Mouse (Mus musculus) intestine, postnatal 0 days (tissue): ENCODE data around the gene Dedd. TPM values are rescaled to one million over a fixed set of nuclear protein-coding genes. Genes with fewer than 3 reads are reported as not detected.
A peak's percentile ranks its signal among the peaks of the same experiment; 100 is the strongest.

ENCODE experiments used
- ATAC-seq: fragments of 200-750 bp; cut with Nextera tagmentation; 2 replicates; pipeline ENCODE4 v1.8.0; 2017; ENCODE audit warnings: mild to moderate bottlenecking, moderate TSS enrichment, moderate library complexity
- H3K27ac ChIP-seq: fragments of 300-500 bp; sonication (generic); 2 replicates; pipeline ENCODE4 v1.5.1; 2014; ENCODE audit warnings: mild to moderate bottlenecking, low read depth, low read length, moderate library complexity
- H3K27me3 ChIP-seq: fragments of 300-500 bp; sonication (generic); replicated peaks from 2 replicates; pipeline ENCODE4 v1.6.1; 2014; ENCODE audit warnings: low read length, mixed read lengths; ENCODE audit not compliant: control insufficient read depth, insufficient read depth
- H3K36me3 ChIP-seq: fragments of 300-500 bp; sonication (generic); 2 replicates; pipeline ENCODE4 v1.6.1; 2014; ENCODE audit warnings: mild to moderate bottlenecking, moderate library complexity; ENCODE audit not compliant: control insufficient read depth, insufficient read depth
- H3K4me1 ChIP-seq: fragments of 300-500 bp; sonication (generic); replicated peaks from 2 replicates; pipeline ENCODE4 v1.6.1; 2014; ENCODE audit warnings: antibody characterized with exemption, low read length, mixed read lengths; ENCODE audit not compliant: control insufficient read depth, insufficient read depth
- H3K4me2 ChIP-seq: fragments of 300-500 bp; sonication (generic); replicated peaks from 2 replicates; pipeline ENCODE4 v1.6.1; 2014; ENCODE audit warnings: low read depth, mild to moderate bottlenecking, moderate library complexity
- H3K4me3 ChIP-seq: fragments of 300-500 bp; sonication (generic); 2 replicates; pipeline ENCODE4 v1.5.1; 2014; ENCODE audit warnings: low read depth, low read length
- H3K9ac ChIP-seq: fragments of 300-500 bp; sonication (generic); 2 replicates; pipeline ENCODE4 v1.6.1; 2014; ENCODE audit warnings: mild to moderate bottlenecking, low read depth, low read length
- H3K9me3 ChIP-seq: fragments of 300-500 bp; sonication (generic); 2 replicates; pipeline ENCODE4 v1.6.1; 2016; ENCODE audit warnings: mixed run types; ENCODE audit not compliant: control insufficient read depth
- CTCF ChIP-seq: sonication (generic); IDR thresholded peaks from 2 replicates; pipeline ENCODE4 v1.5.1; 2016; ENCODE audit warnings: low read depth, mild to moderate bottlenecking, control low read depth, antibody characterized with exemption, moderate library complexity
- WGBS: fragments of 180-500 bp; shearing (Covaris S2); extraction: QIAGEN DNeasy Blood & Tissue Kit; methylation state at CpG from one replicate; pipeline ENCODE4 v1.1.7; 2014; 5-methylcytosine and 5-hydroxymethylcytosine counted together
- polyA plus RNA-seq: library from polyadenylated mRNA; unstranded; fragments of >200 nt; fragmentation: Nextera tagmentation; extraction: Ambion mirVana; gene quantifications from 2 replicates; pipeline ENCODE4 v1.2.1, GENCODE M21; 2015

Gene Dedd
- polyA plus RNA-seq, 1 experiment from 2014 or later: 28.1 TPM

GRCm38 (mm10) chr1:171385171-171385570 is 56.2 kb downstream of the Dedd start:
- H3K9me3 ChIP-seq: no peaks in the 10 kb centered on the region
- TF ChIP-seq CTCF: peak; percentile 46; the same call in 1 of the 2 replicates
- no peak overlapping the region for H3K27ac ChIP-seq
- 0 out of 2 replicates have a peak, but pooled peaks cover under 1% of the 10 kb centered on the region for H3K4me1 ChIP-seq
- H3K4me3 ChIP-seq: no peak overlapping the region
- H3K4me2 ChIP-seq: no peak overlapping the region
- ATAC-seq: no peak
- 69% methylated on average over 9 of the region's 9 CpGs for WGBS
- no peaks in the 10 kb centered on the region for H3K36me3 ChIP-seq
- peaks cover 5% of the 10 kb centered on the region; the same call in 1 of the 2 replicates for H3K27me3 ChIP-seq
- no peak overlapping the region for H3K9ac ChIP-seq

GRCm38 (mm10) chr1:171387099-171387498 is 58.2 kb downstream of the Dedd start:
- ATAC-seq: no peak

GRCm38 (mm10) chr1:171388376-171389102 is 59.6 kb downstream of the Dedd start, which contains the start of gene Arhgap30:
Gene Arhgap30, plus strand, starts transcription at chr1:171388954.
- H3K4me3 ChIP-seq: no peak within 1 kb of the TSS
- no peak within 1 kb of the TSS for H3K27ac ChIP-seq
- H3K4me2 ChIP-seq: no peak within 1 kb of the TSS
- H3K9ac ChIP-seq: no peak within 1 kb of the TSS
- H3K9me3 ChIP-seq: no peaks in the 10 kb centered on the region
- 76% methylated on average over 15 of the region's 15 CpGs for WGBS
- H3K36me3 ChIP-seq: no peaks in the 10 kb centered on the region
- no peaks in the 10 kb centered on the region for H3K4me1 ChIP-seq
- no peak for TF ChIP-seq CTCF
- no peak for ATAC-seq
- no peaks in the 10 kb centered on the region for H3K27me3 ChIP-seq

More at GRCm38 (mm10) chr1:171387099-171387498, 58.2 kb downstream of the Dedd start:
- peak; percentile 64 for TF ChIP-seq CTCF
- H3K9ac ChIP-seq: no peak overlapping the region
- no peaks in the 10 kb centered on the region for H3K9me3 ChIP-seq
- no peaks in the 10 kb centered on the region for H3K4me1 ChIP-seq
- H3K4me3 ChIP-seq: no peak overlapping the region
- no peaks in the 10 kb centered on the region for H3K36me3 ChIP-seq
- H3K27ac ChIP-seq: no peak overlapping the region
- H3K27me3 ChIP-seq: no peaks in the 10 kb centered on the region
- 42% methylated on average over 6 of the region's 6 CpGs for WGBS
- H3K4me2 ChIP-seq: no peak overlapping the region

DNA sequence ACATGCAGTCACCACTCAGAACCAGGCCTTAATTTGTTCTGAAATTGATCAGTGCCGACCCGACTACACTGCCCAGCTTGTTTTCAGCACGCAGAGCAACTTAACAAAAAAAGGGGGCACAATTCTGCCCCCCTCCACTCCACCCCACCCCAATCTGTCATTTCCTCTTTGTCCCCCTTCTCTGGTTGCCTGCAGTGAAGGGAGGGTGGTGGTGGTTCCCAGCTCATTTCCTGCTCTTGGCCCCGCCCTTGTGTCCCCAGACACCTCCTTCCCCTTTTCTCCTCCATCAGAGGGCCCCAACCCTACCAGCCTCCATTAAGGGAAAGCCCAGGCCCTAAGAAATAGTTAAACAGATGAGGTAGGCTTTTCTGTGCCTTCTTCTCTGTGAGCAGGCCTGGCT is 61.2 kb downstream of the Dedd start:
- H3K27ac ChIP-seq: no peak overlapping the region; the same call in 1 of the 2 replicates
- H3K27me3 ChIP-seq: no peaks in the 10 kb centered on the region
- no peak overlapping the region for H3K9ac ChIP-seq
- H3K4me2 ChIP-seq: no peak overlapping the region
- ATAC-seq: 0 out of 2 replicates have a peak, but pooled peaks have one; percentile 42
- 58% methylated on average over 4 of the region's 4 CpGs for WGBS
- no peaks in the 10 kb centered on the region for H3K4me1 ChIP-seq
- no peak overlapping the region for H3K4me3 ChIP-seq
- no peak for TF ChIP-seq CTCF
- no peaks in the 10 kb centered on the region for H3K36me3 ChIP-seq
- H3K9me3 ChIP-seq: no peaks in the 10 kb centered on the region

Other genes with a start within 250 kb of the Dedd start
- gene Cfap126, start 215.2 kb upstream of the Dedd start, polyA plus RNA-seq: 1.9 and 2.9 TPM in 2 replicates
- gene Sdhc, start 178.5 kb upstream of the Dedd start, polyA plus RNA-seq: 439 and 453 TPM in 2 replicates
- 0.80 and 1.1 TPM in 2 replicates for gene Mpz, start 178.4 kb upstream of the Dedd start, polyA plus RNA-seq
- gene Pcp4l1, start 132.9 kb upstream of the Dedd start, polyA plus RNA-seq: 29.1 and 29.9 TPM in 2 replicates
- 30.9 and 38.9 TPM in 2 replicates for gene Nr1i3, start 115.2 kb upstream of the Dedd start, polyA plus RNA-seq
- gene Tomm40l, start 106.6 kb upstream of the Dedd start, polyA plus RNA-seq: 14.7 and 16.5 TPM in 2 replicates
- 9.2 and 14.1 TPM in 2 replicates for gene Apoa2, start 104.1 kb upstream of the Dedd start, polyA plus RNA-seq
- 47.7 and 54.0 TPM in 2 replicates for gene Fcer1g, start 94.8 kb upstream of the Dedd start, polyA plus RNA-seq
- 2.0 and 2.8 TPM in 2 replicates for gene Adamts4, start 78.7 kb upstream of the Dedd start, polyA plus RNA-seq
- 249 and 255 TPM in 2 replicates for gene Ndufs2, start 77.8 kb upstream of the Dedd start, polyA plus RNA-seq
- gene B4galt3, start 58.8 kb upstream of the Dedd start, polyA plus RNA-seq: 27.0 and 27.4 TPM in 2 replicates
- gene Ppox, start 48.0 kb upstream of the Dedd start, polyA plus RNA-seq: 11.4 and 12.8 TPM in 2 replicates
- gene Usp21, start 41.2 kb upstream of the Dedd start, polyA plus RNA-seq: 20.4 and 21.7 TPM in 2 replicates
- gene Ufc1, start 34.1 kb upstream of the Dedd start, polyA plus RNA-seq: 117 TPM in 2 replicates
- gene Nit1, start 16.5 kb downstream of the Dedd start, polyA plus RNA-seq: 60.1 and 66.5 TPM in 2 replicates
- gene Pfdn2, start 16.5 kb downstream of the Dedd start, polyA plus RNA-seq: 69.5 and 73.1 TPM in 2 replicates
- 0.48 and 0.82 TPM in 2 replicates for gene Klhdc9, start 31.7 kb downstream of the Dedd start, polyA plus RNA-seq
- gene Nectin4, start 41.0 kb downstream of the Dedd start, polyA plus RNA-seq: 0.38 and 0.48 TPM in 2 replicates
- gene Arhgap30, start 59.8 kb downstream of the Dedd start, polyA plus RNA-seq: 1.3 TPM in 2 replicates
- gene Usf1, start 82.2 kb downstream of the Dedd start, polyA plus RNA-seq: 35.1 and 36.5 TPM in 2 replicates
- gene Tstd1, start 89.7 kb downstream of the Dedd start, polyA plus RNA-seq: 1.7 and 2.8 TPM in 2 replicates
- 72.5 and 83.1 TPM in 2 replicates for gene F11r, start 108.4 kb downstream of the Dedd start, polyA plus RNA-seq
- gene Alyref2, start 174.3 kb downstream of the Dedd start, polyA plus RNA-seq: 15.4 and 16.1 TPM in 2 replicates
- 2.5 and 3.0 TPM in 2 replicates for gene Itln1, start 206.1 kb downstream of the Dedd start, polyA plus RNA-seq
- 0.37 and 0.44 TPM in 2 replicates for gene Cd244a, start 230.0 kb downstream of the Dedd start, polyA plus RNA-seq